Mouse (Mus musculus) embryonic fibroblast, embryonic 13.5 days (primary cell): ENCODE results near the gene Gm8020. TPM values are rescaled to one million over a fixed set of nuclear protein-coding genes. Genes with fewer than 3 reads are reported as not detected.
"Not testable (repeated sequence)": the region's sequence is repeated elsewhere in the genome, so short reads cannot be mapped to it uniquely, and the experiment has no call there.

Experiments used
- H3K27ac ChIP-seq: 2 replicates; pipeline ENCODE4 v1.5.1; 2012; ENCODE audit warnings: low read length, control low read depth, inconsistent platforms; ENCODE audit not compliant: insufficient read depth
- H3K4me1 ChIP-seq: 2 replicates; pipeline ENCODE4 v1.6.1; 2011; ENCODE audit warnings: low read length; ENCODE audit not compliant: control insufficient read depth, insufficient read depth
- H3K4me3 ChIP-seq: 2 replicates; pipeline ENCODE4 v1.5.1; 2011; ENCODE audit warnings: mild to moderate bottlenecking, control low read depth, low read length; ENCODE audit not compliant: insufficient read depth
- polyA plus RNA-seq: library from polyadenylated mRNA; stranded (reverse); fragments of >200 nt; gene quantifications from 2 replicates; pipeline ENCODE4 v1.2.4, GENCODE M21; 2011; ENCODE audit warnings: low read depth; ENCODE audit not compliant: missing spikeins, insufficient read length

The Gm8020 gene
- not detected in 2 replicates for polyA plus RNA-seq

DNA sequence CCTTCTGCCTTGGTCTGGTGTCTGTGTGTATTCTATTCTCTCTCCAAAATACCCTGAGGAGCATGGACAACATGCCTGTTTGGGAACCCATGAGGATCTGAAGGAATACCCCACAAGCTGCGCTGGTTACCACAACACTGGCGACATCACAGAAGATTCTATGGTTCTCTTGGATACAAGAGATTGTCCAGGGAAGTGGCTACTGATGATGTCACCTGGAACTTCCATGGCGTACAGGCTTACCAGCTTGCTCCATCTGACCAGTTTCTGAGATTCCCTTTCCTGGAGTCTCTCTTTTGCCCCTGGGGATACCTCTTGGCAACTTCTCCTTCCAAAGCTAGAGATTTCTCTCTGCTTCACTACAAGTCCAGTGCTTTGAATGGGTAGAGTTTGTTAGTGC is at the start of gene Gm8020:
Gm8020 (minus strand) TSS at position 101 of the 400 bp plus-strand sequence.
- not testable (repeated sequence) for H3K4me1 ChIP-seq, H3K27ac ChIP-seq, H3K4me3 ChIP-seq

DNA sequence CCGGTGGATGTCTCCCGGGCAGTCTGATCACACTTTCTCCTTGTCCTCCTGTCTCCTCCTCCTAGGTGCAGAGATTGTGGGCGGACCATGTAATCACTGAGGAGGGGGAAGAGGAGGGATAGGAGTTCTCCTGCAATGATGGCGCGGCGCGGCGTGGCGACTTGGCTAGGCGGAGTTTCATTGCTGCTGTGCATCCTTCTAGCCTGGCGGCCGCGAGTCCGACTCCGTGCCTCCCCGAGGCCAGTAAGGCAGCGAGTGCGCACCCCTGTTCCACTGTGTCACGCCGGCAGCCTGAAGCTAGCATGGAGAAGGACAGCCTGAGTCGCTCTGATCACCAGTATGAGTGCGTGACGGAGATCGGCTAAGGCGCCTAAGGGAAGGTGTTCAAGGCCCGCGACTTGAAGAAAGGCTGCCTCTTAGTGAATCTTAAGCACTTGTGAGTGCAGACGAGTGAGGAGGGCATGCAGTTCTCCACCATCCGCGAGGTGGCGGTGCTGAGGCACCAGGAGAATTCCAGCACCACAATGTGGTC is 41.1 kb upstream of the Gm8020 start:
- not testable (repeated sequence) for H3K27ac ChIP-seq, H3K4me1 ChIP-seq, H3K4me3 ChIP-seq

DNA sequence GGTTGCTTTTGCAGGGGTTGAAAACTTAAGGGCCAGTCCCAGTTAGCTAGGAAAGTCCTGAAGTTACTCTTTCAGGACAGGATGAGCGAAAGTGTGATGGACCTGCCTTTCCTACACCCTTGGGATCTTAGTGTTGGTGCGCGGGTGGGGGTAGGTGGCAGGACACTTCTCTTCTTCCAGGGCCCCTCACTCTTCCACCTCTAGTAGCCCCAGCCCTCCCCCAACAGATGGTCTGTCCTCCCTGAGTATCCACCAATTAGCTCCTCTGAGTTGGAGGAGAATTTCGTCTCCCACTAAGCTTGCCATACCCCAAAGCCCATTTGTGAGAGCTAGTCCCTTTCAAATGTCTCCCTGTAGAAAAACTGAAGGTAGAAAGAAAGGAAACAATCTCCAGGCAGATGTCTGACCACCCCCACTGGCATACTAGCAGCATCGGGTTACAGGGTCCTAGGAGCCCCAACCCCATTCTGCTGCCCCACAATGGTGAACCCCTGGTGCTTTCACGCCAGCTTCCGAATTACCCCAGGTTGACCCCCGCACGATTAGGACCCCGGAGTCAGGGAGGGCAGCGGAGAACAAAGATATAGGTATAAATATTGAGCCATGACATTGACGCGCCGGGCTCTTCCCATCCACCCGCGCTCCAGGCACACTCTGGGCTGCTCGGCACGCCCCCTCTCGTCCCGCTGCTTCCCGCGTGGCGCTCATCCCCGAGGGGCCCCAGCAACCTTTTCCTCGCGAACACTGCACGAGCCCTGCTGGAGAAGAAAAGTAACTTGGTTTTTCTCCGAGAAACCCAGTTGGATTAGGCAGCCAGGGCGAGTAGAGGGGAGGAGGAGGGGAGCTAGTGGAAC is 40.4 kb upstream of the Gm8020 start:
- H3K4me1 ChIP-seq, H3K4me3 ChIP-seq, H3K27ac ChIP-seq: not testable (repeated sequence)

DNA sequence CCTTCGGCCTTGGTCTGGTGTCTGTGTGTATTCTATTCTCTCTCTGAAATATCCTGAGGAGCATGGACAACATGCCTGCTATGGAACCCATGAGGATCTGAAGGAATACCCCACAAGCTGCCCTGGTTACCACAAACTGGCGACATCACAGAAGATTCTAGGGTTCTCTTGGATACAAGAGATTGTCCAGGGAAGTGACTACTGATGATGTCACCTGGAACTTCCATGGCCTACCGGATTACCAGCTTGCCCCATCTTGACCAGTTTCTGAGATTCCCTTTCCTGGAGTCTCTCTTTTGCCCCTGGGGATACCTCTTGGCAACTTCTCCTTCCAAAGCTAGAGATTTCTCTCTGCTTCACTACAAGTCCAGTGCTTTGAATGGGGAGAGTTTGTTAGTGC is 22.0 kb upstream of the Gm8020 start, which contains the start of gene Gm8024:
Gm8024 (minus strand) TSS at position 101 of the 400 bp plus-strand sequence.
- H3K27ac ChIP-seq, H3K4me3 ChIP-seq, H3K4me1 ChIP-seq: not testable (repeated sequence)

DNA sequence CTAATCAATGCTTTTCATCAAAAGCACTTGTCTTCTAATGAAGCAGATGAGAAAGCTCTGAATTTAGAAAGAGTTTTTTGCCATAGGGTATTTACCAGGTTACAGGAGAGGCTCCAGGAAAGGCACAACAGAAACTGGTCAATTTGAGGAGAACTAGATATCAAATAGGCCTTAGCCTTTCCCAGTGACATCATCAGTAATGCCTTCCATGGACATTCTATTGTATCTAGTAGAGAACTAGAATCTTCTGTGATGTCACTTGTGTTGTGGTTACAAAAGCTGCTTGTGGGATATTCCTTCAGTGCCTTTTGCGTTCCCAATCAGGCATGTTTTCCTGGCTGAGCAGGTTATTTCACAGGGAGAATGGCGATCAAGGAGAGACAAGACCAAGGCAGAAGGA is 38.6 kb downstream of the Gm8020 start, which contains the start of gene Gm8011:
Gm8011 (plus strand) TSS at position 301 of the 400 bp plus-strand sequence.
- H3K27ac ChIP-seq, H3K4me1 ChIP-seq, H3K4me3 ChIP-seq: not testable (repeated sequence)

Other genes with a start within 250 kb of the Gm8020 start
- not detected in 2 replicates for gene Gm17026, start 242.3 kb downstream of the Gm8020 start, polyA plus RNA-seq
- gene Gm9611, start 205.0 kb downstream of the Gm8020 start, polyA plus RNA-seq, result not detected in 2 replicates
- gene Gm7995, start 192.1 kb downstream of the Gm8020 start, polyA plus RNA-seq, result not detected in 2 replicates
- not detected in 2 replicates for gene Gm8005, start 62.7 kb downstream of the Gm8020 start, polyA plus RNA-seq
- not detected in 2 replicates for gene Gm8011, start 38.5 kb downstream of the Gm8020 start, polyA plus RNA-seq
- not detected in 2 replicates for gene Gm8024, start 21.9 kb upstream of the Gm8020 start, polyA plus RNA-seq
- gene Gm17124, start 97.5 kb upstream of the Gm8020 start, polyA plus RNA-seq, result not detected in 2 replicates
- gene Gm3633, start 139.6 kb upstream of the Gm8020 start, polyA plus RNA-seq, result not detected in 2 replicates
- not detected in 2 replicates for gene Gm10378, start 153.6 kb upstream of the Gm8020 start, polyA plus RNA-seq